Mouse (Mus musculus) cerebellum, adult 2 months (tissue): ENCODE data around the gene Cenpc1.

ENCODE experiments used
- CTCF ChIP-seq: fragments of 200-500 bp; IDR thresholded peaks from 2 replicates; pipeline ENCODE4 v1.5.1; 2011; ENCODE audit warnings: low read depth, mild to moderate bottlenecking, control low read depth, low read length, moderate library complexity, borderline replicate concordance; ENCODE audit not compliant: insufficient read depth
- POLR2A ChIP-seq: fragments of 200-500 bp; IDR thresholded peaks from 2 replicates; pipeline ENCODE4 v1.6.1; 2011; ENCODE audit warnings: low read length, control low read depth, borderline replicate concordance; ENCODE audit not compliant: insufficient read depth

- TF ChIP-seq POLR2A (no peak), CTCF (no peak)
Measured at GRCm38 (mm10) chr5:85977646-85978426, 87.5 kb downstream of the Cenpc1 start.
